Mouse (Mus musculus): ENCODE data around the gene March10. TPM values are rescaled to one million over a fixed set of nuclear protein-coding genes. Genes with fewer than 3 reads are reported as not detected.
A peak's percentile ranks its signal among the peaks of the same experiment; 100 is the strongest.

March10 gene
- polyA plus RNA-seq (2014; fragmentation: Nextera tagmentation; extraction: Ambion mirVana), result 0.21 and 0.31 TPM in 2 replicates

GRCm38 (mm10) chr11:105456497-105456907, at the start of gene March10:
March10 (minus strand) TSS chr11:105456735.
- Histone ChIP-seq H3K4me3 (ENCODE audit: low read depth, low read length) (peak within 1 kb of the TSS; percentile 49), H3K9ac (replicated peaks; ENCODE audit: low read length) (peak within 1 kb of the TSS; percentile 66), H3K9me3 (replicated peaks; ENCODE audit: control insufficient read depth, low read length) (no peaks in the 10 kb centered on the region), H3K4me1 (ENCODE audit: control insufficient read depth, insufficient read depth, low read length) (no peaks in the 10 kb centered on the region), H3K36me3 (replicated peaks; ENCODE audit: control insufficient read depth, insufficient read depth, low read depth, low read length) (no peaks in the 10 kb centered on the region), H3K27ac (replicated peaks; ENCODE audit: low read depth, low read length) (no peak within 1 kb of the TSS), H3K27me3 (ENCODE audit: control insufficient read depth, insufficient read depth, low read length) (no peaks in the 10 kb centered on the region), H3K4me2 (ENCODE audit: low read depth, low read length) (peak within 1 kb of the TSS; percentile 89)
- DNase-seq (ENCODE audit: low spot score), result peak; percentile 64
- WGBS, result 2% methylated on average over 34 of the region's 35 CpGs
- peak; percentile 47; the same call in 1 of the 2 replicates for ATAC-seq (replicated peaks; ENCODE audit: insufficient number of reproducible peaks, low FRiP score, low TSS enrichment, low read depth)

GRCm38 (mm10) chr11:105506322-105506721, 49.8 kb upstream of the March10 start:
- 78% methylated on average over 11 of the region's 11 CpGs for WGBS
- Histone ChIP-seq H3K27ac (replicated peaks; ENCODE audit: low read depth, low read length) (no peak overlapping the region), H3K4me1 (ENCODE audit: control insufficient read depth, insufficient read depth, low read length) (peaks cover 2% of the 10 kb centered on the region)

GRCm38 (mm10) chr11:105505038-105505437, 48.5 kb upstream of the March10 start:
- WGBS, result 72% methylated on average over 3 of the region's 3 CpGs
- H3K4me3 ChIP-seq (ENCODE audit: low read depth, low read length), result no peak overlapping the region
- H3K27ac ChIP-seq (replicated peaks; ENCODE audit: low read depth, low read length), result no peak overlapping the region
- no peaks in the 10 kb centered on the region for H3K27me3 ChIP-seq (ENCODE audit: control insufficient read depth, insufficient read depth, low read length)
- DNase-seq (ENCODE audit: low spot score), result no peak
- no peaks in the 10 kb centered on the region for H3K36me3 ChIP-seq (replicated peaks; ENCODE audit: control insufficient read depth, insufficient read depth, low read depth, low read length)
- no peak overlapping the region for H3K9ac ChIP-seq (replicated peaks; ENCODE audit: low read length)
- ATAC-seq (replicated peaks; ENCODE audit: insufficient number of reproducible peaks, low FRiP score, low TSS enrichment, low read depth), result no peak
- H3K4me2 ChIP-seq (ENCODE audit: low read depth, low read length), result no peak overlapping the region
- peaks cover 2% of the 10 kb centered on the region for H3K4me1 ChIP-seq (ENCODE audit: control insufficient read depth, insufficient read depth, low read length)
- H3K9me3 ChIP-seq (replicated peaks; ENCODE audit: control insufficient read depth, low read length), result no peaks in the 10 kb centered on the region

More at GRCm38 (mm10) chr11:105506322-105506721, 49.8 kb upstream of the March10 start:
- Histone ChIP-seq H3K27me3 (ENCODE audit: control insufficient read depth, insufficient read depth, low read length) (no peaks in the 10 kb centered on the region), H3K9me3 (replicated peaks; ENCODE audit: control insufficient read depth, low read length) (no peaks in the 10 kb centered on the region), H3K4me3 (ENCODE audit: low read depth, low read length) (no peak overlapping the region), H3K9ac (replicated peaks; ENCODE audit: low read length) (no peak overlapping the region), H3K36me3 (replicated peaks; ENCODE audit: control insufficient read depth, insufficient read depth, low read depth, low read length) (no peaks in the 10 kb centered on the region), H3K4me2 (ENCODE audit: low read depth, low read length) (no peak overlapping the region)
- ATAC-seq (replicated peaks; ENCODE audit: insufficient number of reproducible peaks, low FRiP score, low TSS enrichment, low read depth) (no peak), DNase-seq (ENCODE audit: low spot score) (no peak)

GRCm38 (mm10) chr11:105502311-105502710, 45.8 kb upstream of the March10 start:
- Histone ChIP-seq H3K4me2 (ENCODE audit: low read depth, low read length) (no peak overlapping the region), H3K27me3 (ENCODE audit: control insufficient read depth, insufficient read depth, low read length) (no peaks in the 10 kb centered on the region), H3K27ac (replicated peaks; ENCODE audit: low read depth, low read length) (no peak overlapping the region), H3K9ac (replicated peaks; ENCODE audit: low read length) (no peak overlapping the region), H3K4me3 (ENCODE audit: low read depth, low read length) (no peak overlapping the region), H3K36me3 (replicated peaks; ENCODE audit: control insufficient read depth, insufficient read depth, low read depth, low read length) (no peaks in the 10 kb centered on the region), H3K9me3 (replicated peaks; ENCODE audit: control insufficient read depth, low read length) (no peaks in the 10 kb centered on the region), H3K4me1 (ENCODE audit: control insufficient read depth, insufficient read depth, low read length) (no peaks in the 10 kb centered on the region; the same call in 1 of the 2 replicates)
- DNase-seq (ENCODE audit: low spot score) (no peak), ATAC-seq (replicated peaks; ENCODE audit: insufficient number of reproducible peaks, low FRiP score, low TSS enrichment, low read depth) (no peak)
- 83% methylated on average over 4 of the region's 4 CpGs for WGBS

DNA sequence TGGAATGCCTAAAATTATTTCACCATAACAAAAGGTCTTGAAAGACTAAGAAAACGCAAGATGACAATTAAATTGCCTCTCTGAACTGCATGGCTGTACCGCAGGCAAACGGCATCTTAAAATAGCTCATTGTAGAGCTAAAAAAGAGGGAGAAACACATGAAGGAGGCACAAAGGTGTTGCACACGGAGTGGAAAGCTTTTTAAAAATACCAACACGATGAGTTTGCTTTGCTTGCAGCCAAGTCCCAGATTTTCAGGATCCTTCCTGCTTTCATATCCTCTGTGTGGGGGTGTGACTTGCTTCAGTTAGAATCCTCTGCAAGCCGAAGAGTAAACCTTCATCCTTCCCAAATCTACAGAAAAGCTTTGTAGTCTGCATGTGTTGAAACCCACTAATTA, 41.0 kb upstream of the March10 start:
- Histone ChIP-seq H3K9ac (replicated peaks; ENCODE audit: low read length) (no peak overlapping the region), H3K36me3 (replicated peaks; ENCODE audit: control insufficient read depth, insufficient read depth, low read depth, low read length) (no peaks in the 10 kb centered on the region), H3K27ac (replicated peaks; ENCODE audit: low read depth, low read length) (no peak overlapping the region), H3K4me3 (ENCODE audit: low read depth, low read length) (no peak overlapping the region), H3K4me2 (ENCODE audit: low read depth, low read length) (no peak overlapping the region), H3K4me1 (ENCODE audit: control insufficient read depth, insufficient read depth, low read length) (no peaks in the 10 kb centered on the region), H3K27me3 (ENCODE audit: control insufficient read depth, insufficient read depth, low read length) (no peaks in the 10 kb centered on the region), H3K9me3 (replicated peaks; ENCODE audit: control insufficient read depth, low read length) (no peaks in the 10 kb centered on the region)
- 71% methylated on average over 6 of the region's 6 CpGs for WGBS
- no peak for DNase-seq (ENCODE audit: low spot score)
- ATAC-seq (replicated peaks; ENCODE audit: insufficient number of reproducible peaks, low FRiP score, low TSS enrichment, low read depth), result no peak

DNA sequence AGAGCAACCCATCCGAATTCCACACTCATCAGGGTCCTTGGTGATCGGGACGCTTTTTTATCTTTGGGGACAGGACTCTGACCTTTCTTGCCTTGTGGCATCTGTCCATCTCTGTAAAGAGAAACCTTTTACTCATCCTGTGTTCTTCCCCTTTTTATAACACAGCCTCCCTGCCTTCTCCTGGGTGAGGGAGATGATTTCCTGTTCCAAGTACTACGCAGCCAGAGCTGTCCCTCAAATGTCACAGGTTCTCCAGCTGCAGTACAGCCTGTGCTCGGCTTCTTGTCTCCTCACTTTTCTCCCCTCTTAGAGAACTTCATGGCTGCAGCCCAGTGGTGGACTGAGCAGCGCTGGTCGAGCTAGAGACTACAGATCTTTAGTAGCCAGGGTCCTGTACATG, 40.1 kb upstream of the March10 start:
- H3K36me3 ChIP-seq (replicated peaks; ENCODE audit: control insufficient read depth, insufficient read depth, low read depth, low read length), result no peaks in the 10 kb centered on the region
- WGBS, result 56% methylated on average over 7 of the region's 7 CpGs
- no peaks in the 10 kb centered on the region for H3K9me3 ChIP-seq (replicated peaks; ENCODE audit: control insufficient read depth, low read length)
- no peaks in the 10 kb centered on the region for H3K27me3 ChIP-seq (ENCODE audit: control insufficient read depth, insufficient read depth, low read length)
- no peaks in the 10 kb centered on the region for H3K4me1 ChIP-seq (ENCODE audit: control insufficient read depth, insufficient read depth, low read length)
- no peak overlapping the region for H3K4me3 ChIP-seq (ENCODE audit: low read depth, low read length)
- H3K27ac ChIP-seq (replicated peaks; ENCODE audit: low read depth, low read length), result no peak overlapping the region
- no peak overlapping the region for H3K4me2 ChIP-seq (ENCODE audit: low read depth, low read length)
- no peak for ATAC-seq (replicated peaks; ENCODE audit: insufficient number of reproducible peaks, low FRiP score, low TSS enrichment, low read depth)
- DNase-seq (ENCODE audit: low spot score), result no peak
- no peak overlapping the region for H3K9ac ChIP-seq (replicated peaks; ENCODE audit: low read length)

GRCm38 (mm10) chr11:105495591-105496270, 39.2 kb upstream of the March10 start:
- no peaks in the 10 kb centered on the region for H3K4me1 ChIP-seq (ENCODE audit: control insufficient read depth, insufficient read depth, low read length)
- no peak overlapping the region for H3K4me2 ChIP-seq (ENCODE audit: low read depth, low read length)
- ATAC-seq (replicated peaks; ENCODE audit: insufficient number of reproducible peaks, low FRiP score, low TSS enrichment, low read depth) (no peak), DNase-seq (ENCODE audit: low spot score) (peak; percentile 36)
- no peak overlapping the region for H3K9ac ChIP-seq (replicated peaks; ENCODE audit: low read length)
- H3K27me3 ChIP-seq (ENCODE audit: control insufficient read depth, insufficient read depth, low read length), result no peaks in the 10 kb centered on the region
- 57% methylated on average over 18 of the region's 18 CpGs for WGBS
- no peaks in the 10 kb centered on the region for H3K36me3 ChIP-seq (replicated peaks; ENCODE audit: control insufficient read depth, insufficient read depth, low read depth, low read length)
- H3K27ac ChIP-seq (replicated peaks; ENCODE audit: low read depth, low read length), result no peak overlapping the region
- H3K4me3 ChIP-seq (ENCODE audit: low read depth, low read length), result no peak overlapping the region
- no peaks in the 10 kb centered on the region for H3K9me3 ChIP-seq (replicated peaks; ENCODE audit: control insufficient read depth, low read length)

DNA sequence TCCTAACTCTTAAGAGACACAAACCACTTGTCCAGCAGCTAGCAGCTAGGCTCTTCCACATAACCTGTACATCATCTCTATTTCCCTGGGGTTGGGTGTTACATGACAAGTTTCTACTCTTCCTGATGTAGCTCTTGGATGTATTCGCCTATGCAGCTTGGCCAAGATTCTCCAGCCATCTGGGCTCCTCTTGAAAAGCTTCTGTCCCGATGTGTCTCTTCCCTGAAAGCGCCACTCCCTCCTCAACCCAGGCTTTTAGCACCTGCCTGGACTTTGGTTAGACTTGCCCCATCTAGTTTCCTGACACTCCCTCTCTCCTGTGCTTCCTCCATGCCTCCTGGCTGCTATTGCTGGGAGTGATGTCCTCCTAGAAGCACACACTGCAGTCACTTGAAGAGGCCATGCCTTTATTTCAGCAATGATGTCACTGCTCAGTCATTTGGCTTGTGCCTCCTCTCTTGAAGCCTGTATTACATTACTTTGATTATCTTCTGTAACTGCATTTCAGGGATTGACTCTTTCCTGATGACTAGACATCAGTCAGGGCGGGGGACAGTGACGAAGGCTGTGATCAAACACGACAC, 38.3 kb upstream of the March10 start:
- no peak overlapping the region for H3K9ac ChIP-seq (replicated peaks; ENCODE audit: low read length)
- H3K4me3 ChIP-seq (ENCODE audit: low read depth, low read length), result no peak overlapping the region
- no peak for ATAC-seq (replicated peaks; ENCODE audit: insufficient number of reproducible peaks, low FRiP score, low TSS enrichment, low read depth)
- WGBS, result 76% methylated on average over 6 of the region's 6 CpGs
- H3K27ac ChIP-seq (replicated peaks; ENCODE audit: low read depth, low read length), result no peak overlapping the region
- H3K4me1 ChIP-seq (ENCODE audit: control insufficient read depth, insufficient read depth, low read length), result no peaks in the 10 kb centered on the region
- H3K4me2 ChIP-seq (ENCODE audit: low read depth, low read length), result no peak overlapping the region
- H3K27me3 ChIP-seq (ENCODE audit: control insufficient read depth, insufficient read depth, low read length), result no peaks in the 10 kb centered on the region
- no peaks in the 10 kb centered on the region for H3K9me3 ChIP-seq (replicated peaks; ENCODE audit: control insufficient read depth, low read length)
- DNase-seq (ENCODE audit: low spot score), result no peak
- no peaks in the 10 kb centered on the region for H3K36me3 ChIP-seq (replicated peaks; ENCODE audit: control insufficient read depth, insufficient read depth, low read depth, low read length)
